23 mouse cellular contexts compared by ENCODE assay signal in genomic region chr10:66896698-66897622, GRCm38 (mm10).
A peak's percentile ranks its signal among the peaks of the same experiment; 100 is the strongest.
DNase-seq lines count a peak whose midpoint lies in the region; ATAC-seq lines count a peak whose summit lies in the region.
"Had no signal": no experiment of that assay in that cellular context is flagged by ENCODE, and none has a peak within 500 bp of the region (broad histone marks: within the 10 kb centered on the region; RNA-seq: fewer than 3 reads in every experiment).

No protein-coding gene starts in this region.

- no peaks in the 10 kb centered on the region for H3K9me3 ChIP-seq in hindbrain, embryonic 10.5 days
- H3K9me3 ChIP-seq in hindbrain, embryonic 14.5 days (ENCODE audit: control insufficient read depth, low read length) = no peaks in the 10 kb centered on the region
- H3K9me3 ChIP-seq: heart, embryonic 10.5 days; kidney, embryonic 15.5 days; limb, embryonic 15.5 days; neural tube, embryonic 13.5 days had no signal

- 25% methylated on average over 11 of the region's 11 CpGs for WGBS in hindbrain, embryonic 10.5 days
- 27% methylated on average over 11 of the region's 11 CpGs for WGBS in hindbrain, embryonic 14.5 days

- H3K27me3 ChIP-seq in hindbrain, embryonic 10.5 days (ENCODE audit: insufficient read depth, poor library complexity, severe bottlenecking) = no peaks in the 10 kb centered on the region
- H3K27me3 ChIP-seq in hindbrain, embryonic 14.5 days (ENCODE audit: control insufficient read depth, insufficient read depth, low read length) = no peaks in the 10 kb centered on the region
- H3K27me3 ChIP-seq: kidney, embryonic 15.5 days; limb, embryonic 15.5 days; neural tube, embryonic 13.5 days had no signal

- H3K4me3 ChIP-seq in hindbrain, embryonic 10.5 days = no peak overlapping the region
- no peak overlapping the region for H3K4me3 ChIP-seq in hindbrain, embryonic 14.5 days (replicated peaks; ENCODE audit: low read length)
- H3K4me3 ChIP-seq: heart, embryonic 10.5 days; kidney, embryonic 15.5 days; limb, embryonic 15.5 days; myocyte; neural tube, embryonic 13.5 days had no signal

- no peak for ATAC-seq in hindbrain, embryonic 14.5 days (ENCODE audit: low FRiP score)

- no peaks in the 10 kb centered on the region for H3K36me3 ChIP-seq in hindbrain, embryonic 10.5 days
- no peaks in the 10 kb centered on the region for H3K36me3 ChIP-seq in hindbrain, embryonic 14.5 days (replicated peaks; ENCODE audit: control insufficient read depth, insufficient read depth)
- H3K36me3 ChIP-seq: heart, embryonic 10.5 days; kidney, embryonic 15.5 days; limb, embryonic 15.5 days; neural tube, embryonic 13.5 days had no signal

- DNase-seq in embryo, embryonic 10 days (ENCODE audit: low spot score) = peak; percentile 25
- DNase-seq in embryo, embryonic 10.5 days (ENCODE audit: low spot score) = no peak
- DNase-seq in hindbrain, embryonic 10.5 days (ENCODE audit: low spot score) = no peak
- DNase-seq in hindbrain, embryonic 14.5 days (ENCODE audit: low spot score) = no peak
- DNase-seq in ES-CJ7 (ENCODE audit: low read depth, low spot score) = peak; percentile 93
- DNase-seq in brain, adult 2 months (ENCODE audit: low read depth, low spot score) = peak; percentile 34
- DNase-seq in yolk sac, embryonic 10.5 days (ENCODE audit: low spot score) = no peak
- no peak for DNase-seq in urinary bladder, adult 2 months (ENCODE audit: low spot score)
- DNase-seq: adrenal gland, postnatal 14 days; cerebellum, adult 11 months; cerebellum, adult 9-11 months; kidney, adult 11 months; kidney, postnatal 36 days; retina, postnatal 1 day; right cerebral cortex, postnatal 25 days; spleen, adult 18-20 months; thymus, postnatal 14 days had no signal

- H3K4me1 ChIP-seq in hindbrain, embryonic 10.5 days (replicated peaks) = peaks cover 29% of the 10 kb centered on the region
- peaks cover 27% of the 10 kb centered on the region for H3K4me1 ChIP-seq in hindbrain, embryonic 14.5 days (replicated peaks; ENCODE audit: control insufficient read depth, insufficient read depth, low read length)

- no peak overlapping the region for H3K4me2 ChIP-seq in hindbrain, embryonic 14.5 days (replicated peaks)
- H3K4me2 ChIP-seq: kidney, embryonic 15.5 days; limb, embryonic 15.5 days; neural tube, embryonic 13.5 days had no signal

- peak overlapping the region; percentile 46; the same call in 1 of the 2 replicates for H3K27ac ChIP-seq in hindbrain, embryonic 10.5 days
- no peak overlapping the region for H3K27ac ChIP-seq in hindbrain, embryonic 14.5 days
- H3K27ac ChIP-seq: heart, embryonic 10.5 days; kidney, embryonic 15.5 days; limb, embryonic 15.5 days; macrophage; neural tube, embryonic 13.5 days had no signal

- H3K9ac ChIP-seq in hindbrain, embryonic 14.5 days = no peak overlapping the region
- H3K9ac ChIP-seq: kidney, embryonic 15.5 days; limb, embryonic 15.5 days; neural tube, embryonic 13.5 days had no signal

Comparison
In these comparisons a context has a peak if more than half of its experiments do, and no peak if none do; other contexts are left out.
1. DNase-seq: peak in embryo, embryonic 10 days (single experiment), ES-CJ7 (single experiment) and brain, adult 2 months (single experiment); none in embryo, embryonic 10.5 days (single experiment), hindbrain, embryonic 10.5 days (single experiment), hindbrain, embryonic 14.5 days (single experiment), yolk sac, embryonic 10.5 days (single experiment) and urinary bladder, adult 2 months (single experiment).